Mouse (Mus musculus) hindbrain, embryonic 12.5 days (tissue): ENCODE results near the gene Trip6. TPM values are rescaled to one million over a fixed set of nuclear protein-coding genes. Genes with fewer than 3 reads are reported as not detected.
A peak's percentile ranks its signal among the peaks of the same experiment; 100 is the strongest.

ENCODE experiments used
- ATAC-seq: fragments of 200-750 bp; cut with Nextera tagmentation; 2 replicates; pipeline ENCODE4 v1.8.0; 2017; ENCODE audit warnings: moderate TSS enrichment; ENCODE audit not compliant: low FRiP score
- H3K27ac ChIP-seq: fragments of 300-500 bp; sonication (generic); 2 replicates; pipeline ENCODE4 v1.5.1; 2016; ENCODE audit warnings: mild to moderate bottlenecking
- H3K27me3 ChIP-seq: fragments of 300-500 bp; sonication (generic); 2 replicates; pipeline ENCODE4 v1.6.1; 2016; ENCODE audit warnings: mild to moderate bottlenecking
- H3K36me3 ChIP-seq: fragments of 300-500 bp; sonication (generic); 2 replicates; pipeline ENCODE4 v1.6.1; 2016; ENCODE audit warnings: mild to moderate bottlenecking
- H3K4me1 ChIP-seq: fragments of 300-500 bp; sonication (generic); 2 replicates; pipeline ENCODE4 v1.6.1; 2016
- H3K4me2 ChIP-seq: fragments of 300-500 bp; sonication (generic); replicated peaks from 2 replicates; pipeline ENCODE4 v1.6.1; 2016; ENCODE audit warnings: mild to moderate bottlenecking
- H3K4me3 ChIP-seq: fragments of 300-500 bp; sonication (generic); 2 replicates; pipeline ENCODE4 v1.5.1; 2016; ENCODE audit warnings: mild to moderate bottlenecking
- H3K9ac ChIP-seq: fragments of 300-500 bp; sonication (generic); 2 replicates; pipeline ENCODE4 v1.6.1; 2016; ENCODE audit warnings: mild to moderate bottlenecking, moderate library complexity
- H3K9me3 ChIP-seq: fragments of 300-500 bp; sonication (generic); replicated peaks from 2 replicates; pipeline ENCODE4 v1.6.1; 2016; ENCODE audit warnings: mild to moderate bottlenecking
- WGBS: fragments of 180-500 bp; shearing (Covaris S2); methylation state at CpG from one replicate; pipeline ENCODE4 v1.1.7; 2016; 5-methylcytosine and 5-hydroxymethylcytosine counted together
- polyA plus RNA-seq: library from polyadenylated mRNA; unstranded; fragments of >200 nt; fragmentation: Nextera tagmentation; extraction: Ambion mirVana; gene quantifications from 2 replicates; pipeline ENCODE4 v1.2.1, GENCODE M21; 2016

Gene Trip6
- polyA plus RNA-seq, result 40.0 and 40.7 TPM in 2 replicates

DNA sequence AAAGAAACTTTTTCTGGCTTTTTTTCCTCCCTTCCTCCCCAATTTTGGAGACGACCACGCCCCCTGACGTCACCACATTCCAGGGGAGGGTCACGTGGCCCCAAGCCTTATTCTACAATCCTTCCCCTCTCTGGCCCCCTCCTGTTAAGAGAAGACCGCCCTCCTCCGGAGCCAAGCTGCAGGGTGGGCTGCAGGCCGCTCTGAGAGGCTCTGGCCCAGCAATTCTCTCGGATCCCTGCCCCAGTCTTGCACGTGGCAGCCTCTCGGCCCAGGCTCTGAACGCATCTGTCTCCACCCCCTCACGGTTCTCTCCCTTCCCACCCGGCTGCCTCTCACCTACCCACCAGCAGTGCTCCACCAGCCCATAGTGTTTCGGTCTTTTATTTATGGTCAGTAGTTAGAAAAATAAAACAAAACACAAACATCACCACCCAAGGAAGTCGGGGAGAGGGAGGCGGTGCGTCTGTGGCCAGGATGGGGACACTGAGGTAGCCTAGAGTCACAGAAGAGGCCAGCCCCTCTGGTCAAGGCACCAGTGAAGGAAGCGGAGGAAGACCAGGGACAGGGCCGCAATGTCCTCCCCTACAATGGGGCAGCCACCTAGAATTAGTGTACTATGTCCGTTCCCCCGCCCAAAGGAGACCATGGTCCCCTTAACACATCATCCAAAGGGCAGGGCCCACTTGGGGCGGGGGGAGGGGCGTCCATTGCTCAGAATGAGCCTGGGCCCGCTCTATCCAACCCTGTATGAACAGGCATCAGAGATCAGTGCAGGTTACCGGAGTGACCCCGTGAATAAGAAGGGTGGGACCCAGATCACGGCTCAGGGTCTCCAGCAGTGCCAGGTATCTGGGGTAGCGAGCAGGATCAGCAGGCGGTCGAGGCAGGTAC, at the start of gene Trip6:
TSS of gene Trip6 (minus strand) at position 212 of the 891 bp plus-strand sequence.
- peaks cover 38% of the 10 kb centered on the region for H3K36me3 ChIP-seq
- H3K27ac ChIP-seq, result peak within 1 kb of the TSS; percentile 72
- peak; percentile 89 for ATAC-seq
- peaks cover 9% of the 10 kb centered on the region for H3K27me3 ChIP-seq
- H3K9ac ChIP-seq, result peak within 1 kb of the TSS; percentile 73
- peak within 1 kb of the TSS; percentile 46 for H3K4me3 ChIP-seq
- WGBS, result 12% methylated on average over 30 of the region's 30 CpGs
- peak within 1 kb of the TSS; percentile 68 for H3K4me2 ChIP-seq
- H3K9me3 ChIP-seq, result no peaks in the 10 kb centered on the region
- peaks cover 34% of the 10 kb centered on the region for H3K4me1 ChIP-seq

DNA sequence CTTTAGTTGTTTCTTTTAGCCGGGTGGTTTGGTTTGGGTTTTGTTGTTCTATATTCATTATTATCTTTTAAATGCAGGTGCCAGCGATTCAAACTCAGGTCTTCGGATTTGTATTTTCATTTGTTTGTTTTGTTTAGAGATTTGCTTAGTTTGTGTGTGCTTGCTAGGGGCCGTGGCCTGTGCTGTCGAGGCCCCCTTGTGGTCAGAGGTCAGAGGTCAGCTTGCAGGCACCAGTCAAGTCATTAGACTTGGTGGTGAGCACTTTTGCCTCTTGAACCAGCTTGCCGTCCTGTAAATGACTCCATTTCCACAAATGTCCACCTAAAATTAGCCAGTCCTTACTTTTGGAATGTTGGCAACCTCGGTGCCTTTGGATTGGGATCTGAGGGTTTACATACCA, 44.2 kb upstream of the Trip6 start:
- H3K4me2 ChIP-seq, result no peak overlapping the region
- no peak overlapping the region for H3K9ac ChIP-seq
- H3K27me3 ChIP-seq, result no peaks in the 10 kb centered on the region
- no peak overlapping the region for H3K27ac ChIP-seq
- ATAC-seq, result no peak
- no peaks in the 10 kb centered on the region for H3K9me3 ChIP-seq
- 0 out of 2 replicates have a peak, but pooled peaks cover 2% of the 10 kb centered on the region for H3K4me1 ChIP-seq
- no peak overlapping the region for H3K4me3 ChIP-seq
- H3K36me3 ChIP-seq, result peaks cover 80% of the 10 kb centered on the region
- WGBS, result 41% methylated on average over 7 of the region's 7 CpGs

DNA sequence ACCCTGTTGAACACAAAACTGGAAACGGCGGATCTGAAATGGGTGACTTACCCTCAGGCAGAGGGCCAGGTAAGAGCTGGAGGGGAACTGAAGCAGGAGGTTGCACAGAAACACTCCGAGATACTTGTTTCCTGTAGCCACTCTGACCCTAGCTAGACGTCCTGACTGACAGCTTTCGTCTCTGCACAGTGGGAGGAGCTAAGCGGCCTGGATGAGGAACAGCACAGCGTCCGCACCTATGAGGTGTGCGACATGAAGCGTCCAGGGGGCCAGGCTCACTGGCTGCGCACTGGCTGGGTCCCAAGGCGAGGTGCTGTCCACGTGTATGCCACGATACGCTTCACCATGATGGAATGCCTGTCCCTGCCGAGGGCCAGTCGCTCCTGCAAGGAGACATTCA, 39.9 kb upstream of the Trip6 start:
- H3K27ac ChIP-seq, result no peak overlapping the region
- H3K9ac ChIP-seq, result no peak overlapping the region
- H3K4me3 ChIP-seq, result no peak overlapping the region
- ATAC-seq, result no peak
- H3K36me3 ChIP-seq, result peaks cover 40% of the 10 kb centered on the region
- 91% methylated on average over 17 of the region's 17 CpGs for WGBS
- H3K9me3 ChIP-seq, result no peaks in the 10 kb centered on the region
- peaks cover 4% of the 10 kb centered on the region; the same call in 1 of the 2 replicates for H3K27me3 ChIP-seq
- peaks cover 30% of the 10 kb centered on the region for H3K4me1 ChIP-seq
- H3K4me2 ChIP-seq, result no peak overlapping the region

- H3K9ac ChIP-seq, result peak overlapping the region; percentile 87
- ATAC-seq, result no peak
- peak overlapping the region; percentile 85 for H3K4me2 ChIP-seq
- H3K36me3 ChIP-seq, result peaks cover 26% of the 10 kb centered on the region
- H3K4me3 ChIP-seq, result peak overlapping the region; percentile 75
- H3K4me1 ChIP-seq, result peaks cover 45% of the 10 kb centered on the region
- H3K27me3 ChIP-seq, result peaks cover 9% of the 10 kb centered on the region
- H3K27ac ChIP-seq, result 0 out of 2 replicates have a peak overlapping the region, but pooled peaks have one; percentile 17
- 23% methylated on average over 16 of the region's 16 CpGs for WGBS
- H3K9me3 ChIP-seq, result no peaks in the 10 kb centered on the region
Measured at GRCm38 (mm10) chr5:137352011-137352975, 38.1 kb upstream of the Trip6 start.

GRCm38 (mm10) chr5:137351394-137351793, 37.2 kb upstream of the Trip6 start:
- H3K4me1 ChIP-seq, result peaks cover 45% of the 10 kb centered on the region
- H3K4me2 ChIP-seq, result peak overlapping the region; percentile 85
- 13% methylated on average over 4 of the region's 4 CpGs for WGBS
- H3K27me3 ChIP-seq, result peaks cover 9% of the 10 kb centered on the region
- H3K27ac ChIP-seq, result peak overlapping the region; percentile 80
- H3K36me3 ChIP-seq, result peaks cover 20% of the 10 kb centered on the region
- ATAC-seq, result no peak
- no peaks in the 10 kb centered on the region for H3K9me3 ChIP-seq
- peak overlapping the region; percentile 75 for H3K4me3 ChIP-seq
- peak overlapping the region; percentile 87 for H3K9ac ChIP-seq

DNA sequence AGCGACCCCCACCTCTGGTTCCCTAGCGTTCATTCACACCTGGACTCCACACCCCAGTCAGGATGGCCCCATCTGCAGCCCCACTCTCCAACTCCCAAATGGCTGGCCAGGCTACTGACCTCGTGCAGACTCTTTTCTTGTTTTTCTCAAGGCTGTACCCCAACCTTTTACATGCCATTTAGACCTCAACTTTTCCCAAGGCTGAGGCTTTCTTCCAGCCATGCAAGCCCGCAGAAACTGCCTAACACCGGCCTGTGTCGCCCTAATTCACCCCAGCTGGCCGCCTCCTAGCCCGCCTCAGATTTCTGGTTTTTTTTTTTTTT, 36.8 kb upstream of the Trip6 start:
- Histone ChIP-seq H3K27me3 (peaks cover 9% of the 10 kb centered on the region), H3K4me3 (peak overlapping the region; percentile 75), H3K4me2 (peak overlapping the region; percentile 85), H3K27ac (peak overlapping the region; percentile 80), H3K36me3 (peaks cover 17% of the 10 kb centered on the region), H3K4me1 (peaks cover 46% of the 10 kb centered on the region), H3K9me3 (no peaks in the 10 kb centered on the region), H3K9ac (peak overlapping the region; percentile 87)
- no peak for ATAC-seq
- WGBS, result 0% methylated on average over 8 of the region's 8 CpGs

- Histone ChIP-seq H3K9ac (peak overlapping the region; percentile 87), H3K27me3 (peaks cover 9% of the 10 kb centered on the region), H3K9me3 (no peaks in the 10 kb centered on the region), H3K36me3 (peaks cover 12% of the 10 kb centered on the region), H3K4me1 (peaks cover 49% of the 10 kb centered on the region), H3K4me2 (peak overlapping the region; percentile 85), H3K27ac (peak overlapping the region; percentile 80), H3K4me3 (peak overlapping the region; percentile 75)
- peak; percentile 66 for ATAC-seq
- under 1% methylated on average over 49 of the region's 55 CpGs for WGBS
Measured at GRCm38 (mm10) chr5:137350205-137351057, 36.2 kb upstream of the Trip6 start.

DNA sequence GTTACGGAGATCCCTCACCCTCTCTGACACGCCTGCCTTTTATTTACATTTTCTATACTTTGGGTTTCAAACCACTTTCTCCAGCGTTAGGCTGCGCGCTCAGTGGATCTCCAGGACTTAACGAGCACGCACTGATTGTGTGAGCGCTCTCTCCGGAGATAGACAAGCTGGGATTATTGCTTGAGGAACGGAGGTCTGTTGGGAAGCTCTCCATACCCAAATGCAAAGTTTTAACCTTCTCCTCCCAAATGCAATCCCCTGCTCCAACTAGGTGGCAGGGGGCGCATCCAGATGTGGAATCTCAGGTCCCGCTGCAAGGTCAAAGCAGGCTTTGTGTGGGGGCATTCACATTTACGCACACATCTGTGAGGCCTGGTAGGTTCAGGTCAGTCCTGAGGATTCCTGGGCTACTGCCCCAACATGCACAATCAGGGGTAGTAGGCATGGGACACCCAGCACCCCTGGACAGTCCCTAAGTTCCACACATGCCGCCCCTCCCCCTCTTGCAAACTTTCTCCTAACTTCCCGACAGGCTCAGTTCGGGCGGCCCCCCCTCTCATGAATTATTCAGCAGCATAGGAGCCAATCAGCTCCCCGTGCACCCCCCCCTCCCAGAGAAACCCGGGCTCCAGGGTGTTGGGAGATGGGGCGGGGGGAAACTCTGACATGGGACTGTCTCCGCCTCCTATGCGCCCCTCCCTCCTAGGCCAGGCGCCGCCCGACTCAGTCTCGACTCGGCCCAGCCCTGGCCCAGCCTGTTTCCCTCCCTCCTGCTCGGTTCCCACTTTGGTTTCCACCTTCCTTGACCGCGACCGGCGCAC, 35.4 kb upstream of the Trip6 start, which contains the start of gene Ephb4:
TSS of gene Ephb4 (plus strand) at position 726 of the 821 bp plus-strand sequence.
- Histone ChIP-seq H3K4me2 (peak within 1 kb of the TSS; percentile 85), H3K4me1 (peaks cover 49% of the 10 kb centered on the region)
- under 1% methylated on average over 31 of the region's 32 CpGs for WGBS

GRCm38 (mm10) chr5:137348482-137349383, 34.5 kb upstream of the Trip6 start:
- Histone ChIP-seq H3K27ac (peak overlapping the region; percentile 55), H3K9me3 (no peaks in the 10 kb centered on the region; the same call in 1 of the 2 replicates), H3K36me3 (0 out of 2 replicates have a peak, but pooled peaks cover 3% of the 10 kb centered on the region), H3K27me3 (peaks cover 9% of the 10 kb centered on the region), H3K9ac (peak overlapping the region; percentile 87), H3K4me2 (peak overlapping the region; percentile 85), H3K4me3 (peak overlapping the region; percentile 75), H3K4me1 (peaks cover 49% of the 10 kb centered on the region)
- under 1% methylated on average over 33 of the region's 33 CpGs for WGBS
- no peak for ATAC-seq

More for the DNA sequence above, 35.4 kb upstream of the Trip6 start, which contains the start of gene Ephb4:
- peak; percentile 91 for ATAC-seq
- Histone ChIP-seq H3K4me3 (peak within 1 kb of the TSS; percentile 75), H3K36me3 (peaks cover 10% of the 10 kb centered on the region), H3K9ac (peak within 1 kb of the TSS; percentile 87), H3K9me3 (no peaks in the 10 kb centered on the region), H3K27me3 (peaks cover 9% of the 10 kb centered on the region), H3K27ac (peak within 1 kb of the TSS; percentile 80)

DNA sequence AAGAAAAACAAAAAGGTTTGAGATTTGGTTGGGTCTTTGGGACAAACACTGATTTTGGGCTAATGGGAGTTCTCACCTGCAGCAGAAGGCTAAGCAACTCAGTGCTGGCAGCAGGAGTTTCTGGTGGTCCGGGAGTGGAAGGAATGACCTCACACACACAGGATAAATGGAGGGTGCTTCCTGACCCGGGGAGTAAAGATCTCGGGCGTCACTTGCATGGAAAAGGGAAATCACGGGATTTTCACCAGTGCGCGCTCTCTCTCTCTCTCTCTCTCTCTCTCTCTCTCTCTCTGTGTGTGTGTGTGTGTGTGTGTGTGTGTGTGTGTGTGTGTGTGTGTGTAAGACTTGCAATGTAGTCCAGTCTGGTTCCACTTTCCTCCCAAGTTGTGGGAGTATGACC, 33.7 kb upstream of the Trip6 start:
- Histone ChIP-seq H3K9ac (0 out of 2 replicates have a peak overlapping the region, but pooled peaks have one; percentile 87), H3K9me3 (no peaks in the 10 kb centered on the region; the same call in 1 of the 2 replicates), H3K27ac (no peak overlapping the region), H3K4me2 (peak overlapping the region; percentile 85), H3K4me3 (no peak overlapping the region), H3K27me3 (peaks cover 9% of the 10 kb centered on the region), H3K4me1 (peaks cover 46% of the 10 kb centered on the region), H3K36me3 (no peaks in the 10 kb centered on the region)
- 34% methylated on average over 7 of the region's 7 CpGs for WGBS
- ATAC-seq, result no peak
